Mouse (Mus musculus): ENCODE data around the gene Akna. TPM values are rescaled to one million over a fixed set of nuclear protein-coding genes. Genes with fewer than 3 reads are reported as not detected.
A peak's percentile ranks its signal among the peaks of the same experiment; 100 is the strongest.

Gene Akna
- polyA plus RNA-seq, 1 experiment from 2014 or later, result 4.6 TPM

GRCm38 (mm10) chr4:63397981-63398537 is 5.1 kb downstream of the Akna start:
- Histone ChIP-seq H3K9ac (ENCODE audit: low read depth, low read length) (no peak overlapping the region), H3K27me3 (replicated peaks; ENCODE audit: control insufficient read depth, insufficient read depth, low read length) (no peaks in the 10 kb centered on the region), H3K4me3 (ENCODE audit: low read length) (no peak overlapping the region), H3K27ac (ENCODE audit: low read depth, low read length) (no peak overlapping the region), H3K4me1 (ENCODE audit: control insufficient read depth, insufficient read depth, low read depth, low read length) (peaks cover 8% of the 10 kb centered on the region), H3K4me2 (ENCODE audit: low read length) (no peak overlapping the region), H3K36me3 (ENCODE audit: control insufficient read depth, insufficient read depth, low read length) (peaks cover 5% of the 10 kb centered on the region; the same call in 1 of the 2 replicates), H3K9me3 (ENCODE audit: control insufficient read depth, low read length) (no peaks in the 10 kb centered on the region)
- ATAC-seq, result no peak
- 83% methylated on average over 10 of the region's 10 CpGs for WGBS

DNA sequence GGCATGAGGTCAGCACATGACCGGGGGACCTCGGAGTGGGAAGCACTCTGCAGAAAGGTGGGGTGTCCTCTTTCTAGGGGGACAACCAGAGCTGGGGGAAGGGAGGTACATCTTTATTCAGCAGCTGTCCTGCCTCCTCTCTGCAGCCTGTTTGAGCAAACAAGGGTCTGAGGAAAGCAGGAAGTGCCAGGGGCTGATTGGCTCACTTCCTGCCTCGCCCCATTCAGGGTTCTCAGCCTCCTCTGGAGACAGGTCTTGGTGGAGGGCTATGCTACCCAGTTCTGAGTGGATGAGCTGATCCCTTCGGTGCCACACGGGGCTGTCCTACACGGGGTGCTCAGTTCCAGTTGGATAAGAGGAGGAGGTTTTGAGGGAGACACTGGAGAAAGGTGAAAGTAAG is 11.8 kb downstream of the Akna start:
- H3K27me3 ChIP-seq (replicated peaks; ENCODE audit: control insufficient read depth, insufficient read depth, low read length), result no peaks in the 10 kb centered on the region
- peaks cover 13% of the 10 kb centered on the region for H3K4me1 ChIP-seq (ENCODE audit: control insufficient read depth, insufficient read depth, low read depth, low read length)
- H3K9ac ChIP-seq (ENCODE audit: low read depth, low read length), result no peak overlapping the region
- no peak for ATAC-seq
- WGBS, result 87% methylated on average over 6 of the region's 6 CpGs
- H3K9me3 ChIP-seq (ENCODE audit: control insufficient read depth, low read length), result no peaks in the 10 kb centered on the region
- H3K4me3 ChIP-seq (ENCODE audit: low read length), result no peak overlapping the region
- H3K36me3 ChIP-seq (ENCODE audit: control insufficient read depth, insufficient read depth, low read length), result peaks cover 5% of the 10 kb centered on the region; the same call in 1 of the 2 replicates
- H3K27ac ChIP-seq (ENCODE audit: low read depth, low read length), result no peak overlapping the region
- no peak overlapping the region for H3K4me2 ChIP-seq (ENCODE audit: low read length)

DNA sequence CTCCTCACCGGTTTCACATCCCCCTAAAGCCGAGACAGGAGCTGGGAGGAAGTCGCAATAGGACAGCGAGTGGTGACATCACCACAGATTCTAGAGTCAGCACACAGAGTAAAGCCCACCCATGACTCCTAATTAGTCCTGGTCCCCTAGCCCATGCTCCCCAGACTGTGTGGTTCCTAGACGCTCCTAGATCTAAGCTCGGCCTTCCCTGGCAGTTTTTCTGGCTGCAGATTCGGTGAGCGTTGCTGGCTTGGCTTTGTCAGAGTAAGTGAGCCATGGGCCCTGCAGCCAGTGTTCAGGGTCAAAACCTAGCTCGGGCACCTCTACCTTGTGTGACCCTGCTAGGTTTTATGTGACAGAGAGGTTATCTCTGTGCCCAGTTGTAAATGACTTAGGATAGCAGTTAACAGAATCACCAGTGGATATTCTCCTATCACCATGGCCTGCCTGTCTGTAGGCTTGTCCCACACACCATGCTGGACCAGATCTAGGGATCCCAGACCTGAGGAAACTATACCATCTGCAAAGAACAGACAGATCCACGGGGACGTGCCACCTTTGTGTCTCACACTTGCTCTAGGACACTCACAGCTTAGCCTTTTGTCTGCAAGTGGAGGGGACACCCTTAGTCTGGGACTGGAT is 13.1 kb downstream of the Akna start:
- WGBS, result 41% methylated on average over 11 of the region's 11 CpGs

GRCm38 (mm10) chr4:63389121-63389886 is 13.8 kb downstream of the Akna start:
- Histone ChIP-seq H3K4me2 (ENCODE audit: low read length) (no peak overlapping the region; the same call in 1 of the 2 replicates), H3K9me3 (ENCODE audit: control insufficient read depth, low read length) (no peaks in the 10 kb centered on the region), H3K9ac (ENCODE audit: low read depth, low read length) (peak overlapping the region; percentile 22; the same call in 1 of the 2 replicates), H3K27ac (ENCODE audit: low read depth, low read length) (peak overlapping the region; percentile 63), H3K36me3 (ENCODE audit: control insufficient read depth, insufficient read depth, low read length) (no peaks in the 10 kb centered on the region), H3K27me3 (replicated peaks; ENCODE audit: control insufficient read depth, insufficient read depth, low read length) (no peaks in the 10 kb centered on the region), H3K4me1 (ENCODE audit: control insufficient read depth, insufficient read depth, low read depth, low read length) (peaks cover 13% of the 10 kb centered on the region), H3K4me3 (ENCODE audit: low read length) (no peak overlapping the region)
- ATAC-seq, result peak; percentile 57
- WGBS, result 21% methylated on average over 7 of the region's 8 CpGs

More for the DNA sequence above, 13.1 kb downstream of the Akna start:
- ATAC-seq, result peak; percentile 54; the same call in 1 of the 2 replicates
- Histone ChIP-seq H3K4me1 (ENCODE audit: control insufficient read depth, insufficient read depth, low read depth, low read length) (peaks cover 13% of the 10 kb centered on the region), H3K9ac (ENCODE audit: low read depth, low read length) (no peak overlapping the region), H3K9me3 (ENCODE audit: control insufficient read depth, low read length) (no peaks in the 10 kb centered on the region), H3K27ac (ENCODE audit: low read depth, low read length) (peak overlapping the region; percentile 63), H3K36me3 (ENCODE audit: control insufficient read depth, insufficient read depth, low read length) (peaks cover 4% of the 10 kb centered on the region; the same call in 1 of the 2 replicates), H3K4me3 (ENCODE audit: low read length) (no peak overlapping the region), H3K4me2 (ENCODE audit: low read length) (no peak overlapping the region; the same call in 1 of the 2 replicates), H3K27me3 (replicated peaks; ENCODE audit: control insufficient read depth, insufficient read depth, low read length) (no peaks in the 10 kb centered on the region)

DNA sequence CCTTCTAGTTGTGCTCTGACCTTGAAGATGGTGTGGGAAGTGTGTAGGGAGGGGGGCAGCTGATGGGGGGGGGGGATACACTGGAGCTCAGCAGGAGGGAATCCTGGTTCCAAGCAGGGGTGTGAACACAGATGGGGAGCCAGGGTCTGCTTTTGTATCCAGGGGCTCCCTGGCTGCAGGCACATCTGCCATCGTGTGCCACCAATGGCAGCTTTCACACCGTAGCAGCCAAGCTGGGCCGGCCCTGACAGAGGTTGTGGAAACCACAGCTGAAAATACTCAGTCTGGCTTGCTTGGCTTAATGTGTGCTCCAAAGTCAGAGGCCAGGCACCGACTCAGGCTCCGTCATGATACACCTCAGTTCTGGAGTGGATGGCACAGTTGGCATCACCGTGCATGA is 15.1 kb downstream of the Akna start:
- peaks cover 13% of the 10 kb centered on the region for H3K4me1 ChIP-seq (ENCODE audit: control insufficient read depth, insufficient read depth, low read depth, low read length)
- H3K36me3 ChIP-seq (ENCODE audit: control insufficient read depth, insufficient read depth, low read length), result no peaks in the 10 kb centered on the region
- no peak overlapping the region for H3K27ac ChIP-seq (ENCODE audit: low read depth, low read length)
- no peak overlapping the region for H3K4me2 ChIP-seq (ENCODE audit: low read length)
- ATAC-seq, result no peak
- no peaks in the 10 kb centered on the region for H3K9me3 ChIP-seq (ENCODE audit: control insufficient read depth, low read length)
- H3K4me3 ChIP-seq (ENCODE audit: low read length), result no peak overlapping the region
- 53% methylated on average over 6 of the region's 6 CpGs for WGBS
- no peaks in the 10 kb centered on the region for H3K27me3 ChIP-seq (replicated peaks; ENCODE audit: control insufficient read depth, insufficient read depth, low read length)
- H3K9ac ChIP-seq (ENCODE audit: low read depth, low read length), result no peak overlapping the region

DNA sequence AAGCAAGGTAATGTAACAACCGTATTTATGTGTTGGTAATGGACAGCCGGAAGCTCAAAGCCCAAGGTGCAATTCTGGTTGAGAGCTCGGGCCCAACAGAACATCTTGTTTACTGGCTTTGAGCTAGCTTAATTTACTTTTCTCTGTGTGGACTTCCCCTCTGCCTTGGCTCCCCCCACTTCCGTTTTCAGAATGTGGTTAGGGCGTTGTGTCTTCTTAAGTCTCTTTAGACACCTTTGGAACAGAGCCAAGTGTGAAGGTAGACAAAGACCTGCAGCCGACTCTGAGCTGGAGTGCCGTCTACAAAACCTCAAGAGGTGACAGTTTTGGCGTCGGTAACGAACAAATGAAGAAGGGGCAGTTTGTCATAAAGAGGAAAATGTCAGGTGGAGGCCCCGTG is 17.4 kb downstream of the Akna start:
- Histone ChIP-seq H3K4me1 (ENCODE audit: control insufficient read depth, insufficient read depth, low read depth, low read length) (peaks cover 13% of the 10 kb centered on the region), H3K36me3 (ENCODE audit: control insufficient read depth, insufficient read depth, low read length) (no peaks in the 10 kb centered on the region), H3K27me3 (replicated peaks; ENCODE audit: control insufficient read depth, insufficient read depth, low read length) (no peaks in the 10 kb centered on the region), H3K9me3 (ENCODE audit: control insufficient read depth, low read length) (no peaks in the 10 kb centered on the region), H3K9ac (ENCODE audit: low read depth, low read length) (no peak overlapping the region), H3K4me3 (ENCODE audit: low read length) (no peak overlapping the region), H3K4me2 (ENCODE audit: low read length) (no peak overlapping the region), H3K27ac (ENCODE audit: low read depth, low read length) (no peak overlapping the region)
- no peak for ATAC-seq
- WGBS, result 77% methylated on average over 11 of the region's 11 CpGs

- no peak for ATAC-seq
- 90% methylated on average over 3 of the region's 3 CpGs for WGBS
- no peaks in the 10 kb centered on the region for H3K9me3 ChIP-seq (ENCODE audit: control insufficient read depth, low read length)
Measured at GRCm38 (mm10) chr4:63385253-63385652, 17.9 kb downstream of the Akna start.

DNA sequence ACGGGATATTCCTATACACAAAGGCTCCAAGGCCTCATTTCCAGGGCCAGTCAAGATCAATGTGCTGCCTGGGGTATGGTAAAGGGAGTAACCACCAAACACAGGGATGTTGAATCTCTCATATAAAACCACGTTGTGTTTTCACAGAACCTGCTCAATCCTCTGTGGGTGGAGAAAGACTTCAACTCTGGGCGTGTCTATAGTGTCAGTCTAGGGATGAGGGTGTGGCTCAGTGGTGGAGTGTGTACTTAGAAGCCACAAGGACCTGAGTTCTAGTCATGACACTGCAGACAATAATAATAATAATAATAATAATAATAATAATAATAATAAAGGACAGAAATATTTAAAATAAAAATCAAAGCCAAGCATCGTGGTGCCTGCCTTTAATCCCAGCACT is 18.9 kb downstream of the Akna start:
- no peak overlapping the region for H3K9ac ChIP-seq (ENCODE audit: low read depth, low read length)
- no peaks in the 10 kb centered on the region for H3K27me3 ChIP-seq (replicated peaks; ENCODE audit: control insufficient read depth, insufficient read depth, low read length)
- no peak overlapping the region for H3K4me3 ChIP-seq (ENCODE audit: low read length)
- no peak for ATAC-seq
- peaks cover 5% of the 10 kb centered on the region for H3K4me1 ChIP-seq (ENCODE audit: control insufficient read depth, insufficient read depth, low read depth, low read length)
- H3K36me3 ChIP-seq (ENCODE audit: control insufficient read depth, insufficient read depth, low read length), result no peaks in the 10 kb centered on the region
- no peak overlapping the region for H3K4me2 ChIP-seq (ENCODE audit: low read length)
- no peak overlapping the region for H3K27ac ChIP-seq (ENCODE audit: low read depth, low read length)
- H3K9me3 ChIP-seq (ENCODE audit: control insufficient read depth, low read length), result no peaks in the 10 kb centered on the region
- WGBS, result 95% methylated on average over 4 of the region's 4 CpGs

More at GRCm38 (mm10) chr4:63385253-63385652, 17.9 kb downstream of the Akna start:
- no peak overlapping the region for H3K4me3 ChIP-seq (ENCODE audit: low read length)
- H3K4me2 ChIP-seq (ENCODE audit: low read length), result no peak overlapping the region
- no peak overlapping the region for H3K9ac ChIP-seq (ENCODE audit: low read depth, low read length)
- H3K36me3 ChIP-seq (ENCODE audit: control insufficient read depth, insufficient read depth, low read length), result no peaks in the 10 kb centered on the region
- no peak overlapping the region for H3K27ac ChIP-seq (ENCODE audit: low read depth, low read length)
- peaks cover 13% of the 10 kb centered on the region for H3K4me1 ChIP-seq (ENCODE audit: control insufficient read depth, insufficient read depth, low read depth, low read length)
- H3K27me3 ChIP-seq (replicated peaks; ENCODE audit: control insufficient read depth, insufficient read depth, low read length), result no peaks in the 10 kb centered on the region

- Histone ChIP-seq H3K27ac (ENCODE audit: low read depth, low read length) (no peak overlapping the region), H3K9ac (ENCODE audit: low read depth, low read length) (no peak overlapping the region), H3K4me3 (ENCODE audit: low read length) (no peak overlapping the region), H3K4me1 (ENCODE audit: control insufficient read depth, insufficient read depth, low read depth, low read length) (peaks cover 3% of the 10 kb centered on the region; the same call in 1 of the 2 replicates), H3K36me3 (ENCODE audit: control insufficient read depth, insufficient read depth, low read length) (peaks cover 3% of the 10 kb centered on the region; the same call in 1 of the 2 replicates), H3K9me3 (ENCODE audit: control insufficient read depth, low read length) (no peaks in the 10 kb centered on the region), H3K4me2 (ENCODE audit: low read length) (no peak overlapping the region), H3K27me3 (replicated peaks; ENCODE audit: control insufficient read depth, insufficient read depth, low read length) (no peaks in the 10 kb centered on the region)
- 83% methylated on average over 12 of the region's 12 CpGs for WGBS
- ATAC-seq, result no peak
Measured at GRCm38 (mm10) chr4:63383474-63383873, 19.7 kb downstream of the Akna start.

Data from hindbrain, embryonic 16.5 days (tissue).